Comparison of ENCODE assay signal across 9 mouse cellular contexts in genomic region chr3:101602511-101603055, GRCm38 (mm10). TPM values are rescaled to one million over a fixed set of nuclear protein-coding genes. Genes with fewer than 3 reads are reported as not detected.
A peak's percentile ranks its signal among the peaks of the same experiment; 100 is the strongest.
DNase-seq lines count a peak whose midpoint lies in the region; ATAC-seq lines count a peak whose summit lies in the region.
"Had no signal": no experiment of that assay in that cellular context is flagged by ENCODE, and none has a peak within 500 bp of the region (broad histone marks: within the 10 kb centered on the region; RNA-seq: fewer than 3 reads in every experiment).

No protein-coding gene starts in this region.

- H3K4me1 ChIP-seq in heart, embryonic 15.5 days (replicated peaks), result peaks cover 60% of the 10 kb centered on the region
- H3K4me1 ChIP-seq in brown adipose tissue, adult 24 weeks (ENCODE audit: control insufficient read depth, insufficient read depth, insufficient read length, low read length), result peaks cover 28% of the 10 kb centered on the region; the same call in 1 of the 2 replicates
- peaks cover 61% of the 10 kb centered on the region for H3K4me1 ChIP-seq in hindbrain, embryonic 14.5 days (replicated peaks; ENCODE audit: control insufficient read depth, insufficient read depth, low read length)
- H3K4me1 ChIP-seq in midbrain, embryonic 11.5 days (ENCODE audit: control insufficient read depth, insufficient read depth, low read length), result peaks cover 44% of the 10 kb centered on the region

- 36% methylated on average over 4 of the region's 4 CpGs for WGBS in heart, embryonic 15.5 days
- 76% methylated on average over 4 of the region's 4 CpGs for WGBS in hindbrain, embryonic 14.5 days
- WGBS in midbrain, embryonic 11.5 days, result 76% methylated on average over 4 of the region's 4 CpGs

- H3K27me3 ChIP-seq in heart, embryonic 15.5 days, result no peaks in the 10 kb centered on the region
- no peaks in the 10 kb centered on the region for H3K27me3 ChIP-seq in hindbrain, embryonic 14.5 days (ENCODE audit: control insufficient read depth, insufficient read depth, low read length)
- H3K27me3 ChIP-seq in midbrain, embryonic 11.5 days (ENCODE audit: control insufficient read depth, insufficient read depth, low read length), result peaks cover 3% of the 10 kb centered on the region; the same call in 1 of the 2 replicates

- peak overlapping the region; percentile 91 for H3K4me2 ChIP-seq in heart, embryonic 15.5 days
- peak overlapping the region; percentile 71 for H3K4me2 ChIP-seq in hindbrain, embryonic 14.5 days (replicated peaks)
- peak overlapping the region; percentile 75 for H3K4me2 ChIP-seq in midbrain, embryonic 11.5 days

- DNase-seq in heart, adult 11 months, result no peak
- no peak for DNase-seq in hindbrain, embryonic 14.5 days (ENCODE audit: low spot score)
- no peak for DNase-seq in midbrain, embryonic 11.5 days (ENCODE audit: low spot score, missing footprints)
- DNase-seq in urinary bladder, postnatal 25 days (ENCODE audit: low spot score), result no peak
- DNase-seq in cerebellum, postnatal 36 days, result no peak
- DNase-seq in spleen, adult 12 weeks (ENCODE audit: low spot score), result no peak

- H3K27ac ChIP-seq in heart, embryonic 15.5 days, result peak overlapping the region; percentile 100
- H3K27ac ChIP-seq in brown adipose tissue, adult 24 weeks (replicated peaks; ENCODE audit: low read depth, low read length), result 0 out of 2 replicates have a peak overlapping the region, but pooled peaks have one; percentile 80
- no peak overlapping the region for H3K27ac ChIP-seq in hindbrain, embryonic 14.5 days
- H3K27ac ChIP-seq in midbrain, embryonic 11.5 days (ENCODE audit: low read depth, low read length), result no peak overlapping the region

- peak overlapping the region; percentile 99 for H3K9ac ChIP-seq in heart, embryonic 15.5 days
- H3K9ac ChIP-seq in hindbrain, embryonic 14.5 days, result peak overlapping the region; percentile 85
- H3K9ac ChIP-seq in midbrain, embryonic 11.5 days (ENCODE audit: low read length), result peak overlapping the region; percentile 97; the same call in 1 of the 2 replicates

- H3K4me3 ChIP-seq in heart, embryonic 15.5 days, result peak overlapping the region; percentile 89
- peak overlapping the region; percentile 78; the same call in 1 of the 2 replicates for H3K4me3 ChIP-seq in brown adipose tissue, adult 24 weeks (ENCODE audit: insufficient read depth, low read depth, low read length)
- peak overlapping the region; percentile 67 for H3K4me3 ChIP-seq in hindbrain, embryonic 14.5 days (replicated peaks; ENCODE audit: low read length)
- H3K4me3 ChIP-seq in midbrain, embryonic 11.5 days (ENCODE audit: low read depth, low read length), result peak overlapping the region; percentile 82; the same call in 1 of the 2 replicates

- no peak for ATAC-seq in heart, embryonic 15.5 days (replicated peaks; ENCODE audit: insufficient number of reproducible peaks, insufficient read depth, low FRiP score, low read depth)
- ATAC-seq in hindbrain, embryonic 14.5 days (ENCODE audit: low FRiP score), result no peak
- no peak for ATAC-seq in midbrain, embryonic 11.5 days (ENCODE audit: low FRiP score)

- no peaks in the 10 kb centered on the region for H3K36me3 ChIP-seq in heart, embryonic 15.5 days
- no peaks in the 10 kb centered on the region for H3K36me3 ChIP-seq in hindbrain, embryonic 14.5 days (replicated peaks; ENCODE audit: control insufficient read depth, insufficient read depth)
- no peaks in the 10 kb centered on the region for H3K36me3 ChIP-seq in midbrain, embryonic 11.5 days (ENCODE audit: control insufficient read depth, insufficient read depth, low read length)

- no peaks in the 10 kb centered on the region for H3K9me3 ChIP-seq in heart, embryonic 15.5 days (replicated peaks)
- no peaks in the 10 kb centered on the region for H3K9me3 ChIP-seq in hindbrain, embryonic 14.5 days (ENCODE audit: control insufficient read depth, low read length)
- no peaks in the 10 kb centered on the region for H3K9me3 ChIP-seq in midbrain, embryonic 11.5 days (ENCODE audit: control insufficient read depth, low read length)
- H3K9me3 ChIP-seq: G1E had no signal

RNA-seq across cellular contexts. Expression of gene Atp1a1, which starts 1.9 kb away (rescaled TPM):
- 270 and 271 TPM in 2 replicates for polyA plus RNA-seq in heart, embryonic 15.5 days (2015; fragmentation: Nextera tagmentation; extraction: Ambion mirVana)
- 26.7 and 27.0 TPM in 2 replicates for polyA plus RNA-seq in brown adipose tissue, adult 24 weeks (2012; ENCODE audit: insufficient read depth, insufficient read length, missing spikeins)
- polyA plus RNA-seq in hindbrain, embryonic 14.5 days (2014; fragmentation: Nextera tagmentation; extraction: Ambion mirVana), result 105 and 112 TPM in 2 replicates
- polyA plus RNA-seq in midbrain, embryonic 11.5 days (2014; fragmentation: Nextera tagmentation; extraction: Ambion mirVana), result 81.3 and 87.0 TPM in 2 replicates

Comparison
In these comparisons a context has a peak if more than half of its experiments do, and no peak if none do; other contexts are left out.
1. H3K27ac ChIP-seq: peak in heart, embryonic 15.5 days (single experiment) and brown adipose tissue, adult 24 weeks (single experiment); none in hindbrain, embryonic 14.5 days (single experiment) and midbrain, embryonic 11.5 days (single experiment).
2. Peak in every context shown above with its lines, with median percentiles within 50 percentile points of each other: H3K4me2 ChIP-seq, H3K4me3 ChIP-seq and H3K9ac ChIP-seq.